Mouse (Mus musculus) heart, adult 2 months (tissue): ENCODE data around the gene Arfgap3.
"Not testable (repeated sequence)": the region's sequence is repeated elsewhere in the genome, so short reads cannot be mapped to it uniquely, and the experiment has no call there.

Experiments used
- CTCF ChIP-seq: fragments of 200-600 bp; IDR thresholded peaks from 2 replicates; pipeline ENCODE4 v1.8.1; 2022; ENCODE audit warnings: antibody characterized with exemption, mild to moderate bottlenecking, moderate library complexity
- EP300 ChIP-seq: fragments of 200-500 bp; IDR thresholded peaks from 2 replicates; pipeline ENCODE4 v1.6.1; 2011; ENCODE audit warnings: low read depth, low read length, control low read depth; ENCODE audit not compliant: insufficient read depth

GRCm38 (mm10) chr15:83269985-83270384 lies 80.1 kb downstream of the Arfgap3 start:
- TF ChIP-seq EP300, CTCF: not testable (repeated sequence)
